In genomic region chr19:40588293-40588654, GRCm38 (mm10) we compare ENCODE assay signal across 8 mouse cellular contexts. TPM values are rescaled to one million over a fixed set of nuclear protein-coding genes. Genes with fewer than 3 reads are reported as not detected.
DNase-seq lines count a peak whose midpoint lies in the region; ATAC-seq lines count a peak whose summit lies in the region.

Gene Aldh18a1 (minus strand): TSS chr19:40588463.

- 0 out of 2 replicates have a peak, but pooled peaks cover 20% of the 10 kb centered on the region for H3K36me3 ChIP-seq in hindbrain, embryonic 14.5 days (replicated peaks; ENCODE audit: control insufficient read depth, insufficient read depth)

- H3K27me3 ChIP-seq in hindbrain, embryonic 14.5 days (ENCODE audit: control insufficient read depth, insufficient read depth, low read length) = no peaks in the 10 kb centered on the region

- peak within 1 kb of the TSS; percentile 62 for H3K4me2 ChIP-seq in hindbrain, embryonic 14.5 days (replicated peaks)

- no peaks in the 10 kb centered on the region for H3K9me3 ChIP-seq in hindbrain, embryonic 14.5 days (ENCODE audit: control insufficient read depth, low read length)

- DNase-seq in R1 (ENCODE audit: low read depth, low spot score) = peak; percentile 92
- peak; percentile 97 for DNase-seq in cerebellum, postnatal 25 days
- peak; percentile 94 to 96 for DNase-seq in frontal cortex, postnatal 25 days (ENCODE audit: low spot score in 2 of 2)
- peak; percentile 99 for DNase-seq in hindbrain, embryonic 14.5 days (ENCODE audit: low spot score)
- DNase-seq in layer of hippocampus, postnatal 36 days = peak; percentile 92 to 93
- DNase-seq in lung, postnatal 36 days = peak; percentile 95
- peak; percentile 96 for DNase-seq in retina, postnatal 1 day
- DNase-seq in urinary bladder, adult 18-20 months (ENCODE audit: low spot score in 2 of 2) = peak; percentile 85 to 88

- peak; percentile 96 for ATAC-seq in hindbrain, embryonic 14.5 days (ENCODE audit: low FRiP score)

- peak within 1 kb of the TSS; percentile 61 for H3K4me3 ChIP-seq in hindbrain, embryonic 14.5 days (replicated peaks; ENCODE audit: low read length)

- peak within 1 kb of the TSS; percentile 77 for H3K27ac ChIP-seq in hindbrain, embryonic 14.5 days

- peaks cover 22% of the 10 kb centered on the region for H3K4me1 ChIP-seq in hindbrain, embryonic 14.5 days (replicated peaks; ENCODE audit: control insufficient read depth, insufficient read depth, low read length)

- WGBS in hindbrain, embryonic 14.5 days = under 1% methylated on average over 34 of the region's 34 CpGs

- peak within 1 kb of the TSS; percentile 64 for H3K9ac ChIP-seq in hindbrain, embryonic 14.5 days

RNA-seq across cellular contexts. Expression of gene Aldh18a1, which starts in this region (rescaled TPM):
- polyA plus RNA-seq in hindbrain, embryonic 14.5 days (2014; fragmentation: Nextera tagmentation; extraction: Ambion mirVana) = 45.5 and 50.4 TPM in 2 replicates
- total RNA-seq in layer of hippocampus, postnatal 36 days (2021) = 10 to 100 TPM; 22.8 to 23.0 TPM

Comparison
In these comparisons a context has a peak if more than half of its experiments do, and no peak if none do; other contexts are left out.
1. Peak in every context shown above with its lines: DNase-seq, ATAC-seq, H3K4me3 ChIP-seq and H3K27ac ChIP-seq.